Mouse (Mus musculus): Measurements from ENCODE around the gene Glmp.
"Not testable (repeated sequence)": the region's sequence is repeated elsewhere in the genome, so short reads cannot be mapped to it uniquely, and the experiment has no call there.

The Glmp gene

GRCm38 (mm10) chr3:88376644-88377043 lies 51.8 kb downstream of the Glmp start:
- DNase-seq (ENCODE audit: extremely low spot score) = not testable (repeated sequence)

- DNase-seq (ENCODE audit: extremely low spot score) = not testable (repeated sequence)
Observed at GRCm38 (mm10) chr3:88378599-88378998, 53.8 kb downstream of the Glmp start, which contains the start of gene Bglap2. Bglap2 (minus strand) TSS chr3:88378699.
